Mouse (Mus musculus) inflammation-experienced regulatory T-cells, adult 16 weeks (primary cell): Measurements from ENCODE around the gene Ctrc. TPM values are rescaled to one million over a fixed set of nuclear protein-coding genes. Genes with fewer than 3 reads are reported as not detected.

Experiments used
- polyA plus RNA-seq: library from polyadenylated mRNA; unstranded; fragments of 100-300 nt; shearing (Covaris generic); gene quantifications from one replicate; pipeline ENCODE4 v1.2.1, GENCODE M21; 2017

Gene Ctrc
- polyA plus RNA-seq: not detected

GRCm38 (mm10) chr4:141845999-141846398 is at the start of gene Ctrc:
TSS of gene Ctrc (minus strand) at chr4:141846359.

GRCm38 (mm10) chr4:141874601-141875460 is 28.7 kb upstream of the Ctrc start, which contains the start of gene Efhd2:
TSS of gene Efhd2 (minus strand) at chr4:141874920.

GRCm38 (mm10) chr4:141826060-141826459 is 20.1 kb downstream of the Ctrc start, which contains the start of gene Cela2a:
TSS of gene Cela2a (minus strand) at chr4:141826160.

GRCm38 (mm10) chr4:141793282-141794151 is 52.6 kb downstream of the Ctrc start, which contains the start of gene Casp9:
TSS of gene Casp9 (plus strand) at chr4:141793612.

DNA sequence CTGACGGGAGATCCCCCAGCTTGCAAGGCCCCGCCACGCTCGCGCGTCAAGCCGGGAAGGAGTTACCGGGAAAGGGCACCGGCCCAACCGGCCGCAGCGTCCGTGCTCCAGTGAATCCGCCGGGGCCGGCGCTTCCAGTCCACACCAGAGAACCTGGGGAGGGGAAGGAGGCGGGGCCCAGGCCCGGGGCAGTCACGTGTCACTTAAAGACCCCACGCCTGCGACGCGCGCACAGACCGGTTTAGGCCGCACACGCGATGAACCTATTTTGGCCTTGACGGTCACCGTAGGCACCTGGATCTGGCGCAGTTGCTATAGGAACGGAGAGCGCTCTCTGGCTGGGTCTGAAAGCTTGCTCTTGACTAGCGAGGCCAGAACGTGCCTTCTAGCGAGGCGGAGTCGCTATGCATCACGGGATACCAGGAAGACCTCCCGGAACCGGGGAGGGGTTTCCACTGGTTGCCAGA is 55.6 kb downstream of the Ctrc start, which contains the start of gene Dnajc16:
Dnajc16 (minus strand) TSS at position 408 of the 467 bp plus-strand sequence.

Other genes starting within 250 kb of the Ctrc start
- gene Fblim1, start 240.3 kb downstream of the Ctrc start, polyA plus RNA-seq: 0.29 TPM
- gene Tmem82, start 227.7 kb downstream of the Ctrc start, polyA plus RNA-seq: 0.57 TPM
- gene Slc25a34, start 222.5 kb downstream of the Ctrc start, polyA plus RNA-seq: not detected
- gene Plekhm2, start 181.5 kb downstream of the Ctrc start, polyA plus RNA-seq: 3.9 TPM
- 0.17 TPM for gene Rsc1a1, start 160.8 kb downstream of the Ctrc start, polyA plus RNA-seq
- 6.3 TPM for gene Ddi2, start 122.9 kb downstream of the Ctrc start, polyA plus RNA-seq
- gene Agmat, start 99.7 kb downstream of the Ctrc start, polyA plus RNA-seq: not detected
- 6.4 TPM for gene Dnajc16, start 55.4 kb downstream of the Ctrc start, polyA plus RNA-seq
- gene Casp9, start 52.7 kb downstream of the Ctrc start, polyA plus RNA-seq: 23.9 TPM
- not detected for gene Cela2a, start 20.2 kb downstream of the Ctrc start, polyA plus RNA-seq
- gene Efhd2, start 28.6 kb upstream of the Ctrc start, polyA plus RNA-seq: 21.0 TPM
- gene Fhad1, start 168.7 kb upstream of the Ctrc start, polyA plus RNA-seq: 0.49 TPM
- gene Tmem51, start 237.9 kb upstream of the Ctrc start, polyA plus RNA-seq: 3.8 TPM